Mouse (Mus musculus): ENCODE measurements around the gene Ifrd1. TPM values are rescaled to one million over a fixed set of nuclear protein-coding genes. Genes with fewer than 3 reads are reported as not detected.
A peak's percentile ranks its signal among the peaks of the same experiment; 100 is the strongest.

Ifrd1 gene
- polyA plus RNA-seq, 1 experiment from 2014 or later, result 171 TPM

DNA sequence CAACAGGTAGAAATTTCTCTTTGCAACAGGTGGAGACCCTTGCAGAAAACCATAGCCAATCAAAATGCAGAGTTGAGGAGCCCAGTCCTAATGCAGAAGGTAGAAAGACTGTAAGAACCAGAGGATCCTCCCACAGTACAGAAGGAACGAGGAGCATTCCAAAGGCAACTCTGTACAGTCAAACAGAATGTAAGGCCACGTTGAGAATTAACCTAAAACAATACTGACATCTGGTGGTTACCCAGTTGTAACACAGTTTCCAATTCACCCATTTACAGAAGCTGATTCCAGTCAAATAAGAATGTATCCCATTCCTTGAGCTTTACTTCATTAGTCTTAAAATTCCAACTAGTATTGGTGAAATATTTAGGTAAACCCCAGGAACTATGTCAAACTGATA is 83.7 kb downstream of the Ifrd1 start:
- H3K9ac ChIP-seq (ENCODE audit: low read length), result no peak overlapping the region
- 0 out of 2 replicates have a peak, but pooled peaks have one; percentile 16 for ATAC-seq (ENCODE audit: insufficient read depth, low FRiP score, low TSS enrichment)
- H3K27ac ChIP-seq (ENCODE audit: low read depth, low read length), result no peak overlapping the region
- no peaks in the 10 kb centered on the region for H3K4me1 ChIP-seq (ENCODE audit: control insufficient read depth, insufficient read depth, low read length)
- no peaks in the 10 kb centered on the region for H3K27me3 ChIP-seq (ENCODE audit: control insufficient read depth, insufficient read depth, low read length)
- DNase-seq (ENCODE audit: low spot score), result no peak
- no peaks in the 10 kb centered on the region for H3K9me3 ChIP-seq (ENCODE audit: control insufficient read depth, low read length)
- 14% methylated on average over 2 of the region's 2 CpGs for WGBS
- no peak overlapping the region for H3K4me3 ChIP-seq (ENCODE audit: low read depth, low read length)
- no peaks in the 10 kb centered on the region for H3K36me3 ChIP-seq (ENCODE audit: control insufficient read depth, insufficient read depth, low read length)
- H3K4me2 ChIP-seq (ENCODE audit: low read depth), result no peak overlapping the region

- Histone ChIP-seq H3K27ac (ENCODE audit: low read depth, low read length) (no peak overlapping the region), H3K4me3 (ENCODE audit: low read depth, low read length) (no peak overlapping the region), H3K4me2 (ENCODE audit: low read depth) (no peak overlapping the region), H3K27me3 (ENCODE audit: control insufficient read depth, insufficient read depth, low read length) (no peaks in the 10 kb centered on the region), H3K9me3 (ENCODE audit: control insufficient read depth, low read length) (no peaks in the 10 kb centered on the region), H3K4me1 (ENCODE audit: control insufficient read depth, insufficient read depth, low read length) (no peaks in the 10 kb centered on the region), H3K9ac (ENCODE audit: low read length) (no peak overlapping the region), H3K36me3 (ENCODE audit: control insufficient read depth, insufficient read depth, low read length) (no peaks in the 10 kb centered on the region)
- DNase-seq (ENCODE audit: low spot score), result no peak
- ATAC-seq (ENCODE audit: insufficient read depth, low FRiP score, low TSS enrichment), result no peak
- 86% methylated on average over 2 of the region's 2 CpGs for WGBS
Measured at GRCm38 (mm10) chr12:40160777-40161176, 87.5 kb downstream of the Ifrd1 start.

DNA sequence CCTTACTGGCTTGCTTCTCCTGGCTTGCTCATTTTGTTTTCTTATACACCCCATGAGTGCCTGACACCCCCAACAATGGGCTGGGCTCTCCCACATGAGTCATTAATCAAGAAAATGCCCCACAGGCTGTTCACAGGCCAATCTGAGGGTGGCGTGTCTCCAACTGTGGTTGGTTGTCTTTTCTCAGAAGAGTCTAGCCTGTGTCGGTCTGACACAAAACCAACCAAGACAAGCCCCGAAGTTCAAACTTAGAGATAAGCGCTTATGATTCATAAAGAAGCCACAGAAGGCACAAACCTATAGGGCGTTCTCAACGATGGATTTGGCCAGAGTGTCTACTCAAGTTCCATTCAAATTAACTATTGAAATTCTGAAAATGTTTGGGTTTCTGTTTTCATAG is 94.1 kb downstream of the Ifrd1 start:
- no peak overlapping the region for H3K27ac ChIP-seq (ENCODE audit: low read depth, low read length)
- no peaks in the 10 kb centered on the region for H3K9me3 ChIP-seq (ENCODE audit: control insufficient read depth, low read length)
- DNase-seq (ENCODE audit: low spot score), result no peak
- no peak overlapping the region for H3K4me2 ChIP-seq (ENCODE audit: low read depth)
- no peaks in the 10 kb centered on the region for H3K27me3 ChIP-seq (ENCODE audit: control insufficient read depth, insufficient read depth, low read length)
- ATAC-seq (ENCODE audit: insufficient read depth, low FRiP score, low TSS enrichment), result no peak
- H3K4me3 ChIP-seq (ENCODE audit: low read depth, low read length), result no peak overlapping the region
- no peaks in the 10 kb centered on the region for H3K36me3 ChIP-seq (ENCODE audit: control insufficient read depth, insufficient read depth, low read length)
- no peaks in the 10 kb centered on the region for H3K4me1 ChIP-seq (ENCODE audit: control insufficient read depth, insufficient read depth, low read length)
- 91% methylated on average over 6 of the region's 6 CpGs for WGBS
- no peak overlapping the region for H3K9ac ChIP-seq (ENCODE audit: low read length)

GRCm38 (mm10) chr12:40152353-40153069 is 95.8 kb downstream of the Ifrd1 start:
- no peak overlapping the region for H3K4me2 ChIP-seq (ENCODE audit: low read depth)
- ATAC-seq (ENCODE audit: insufficient read depth, low FRiP score, low TSS enrichment) (no peak), DNase-seq (ENCODE audit: low spot score) (no peak)
- 85% methylated on average over 8 of the region's 8 CpGs for WGBS
- no peaks in the 10 kb centered on the region for H3K9me3 ChIP-seq (ENCODE audit: control insufficient read depth, low read length)
- H3K4me3 ChIP-seq (ENCODE audit: low read depth, low read length), result no peak overlapping the region
- H3K27ac ChIP-seq (ENCODE audit: low read depth, low read length), result no peak overlapping the region
- no peaks in the 10 kb centered on the region for H3K36me3 ChIP-seq (ENCODE audit: control insufficient read depth, insufficient read depth, low read length)
- no peaks in the 10 kb centered on the region for H3K4me1 ChIP-seq (ENCODE audit: control insufficient read depth, insufficient read depth, low read length)
- H3K27me3 ChIP-seq (ENCODE audit: control insufficient read depth, insufficient read depth, low read length), result no peaks in the 10 kb centered on the region
- H3K9ac ChIP-seq (ENCODE audit: low read length), result no peak overlapping the region

MicroRNAs encoded within 50 kb of the gene (microRNA counts, 519-probe panel; counts per million panel counts)
- 171 counts per million, percentile 57 among the panel's probes with 10 or more counts for microRNA mmu-miR-1938

Small RNA genes lying within 50 kb of the gene (microRNA-seq; reads per million reads assigned to microRNA genes)
- gene Mir1938, result 0.78 reads per million

Other genes starting within 250 kb of the Ifrd1 start
- 109 and 117 TPM in 2 replicates for gene Arl4a, start 210.5 kb downstream of the Ifrd1 start, polyA plus RNA-seq (2014; fragmentation: Nextera tagmentation; extraction: Ambion mirVana)
- gene Scin, start 114.3 kb downstream of the Ifrd1 start, polyA plus RNA-seq (2014; fragmentation: Nextera tagmentation; extraction: Ambion mirVana), result 0.07 TPM in 1 of 2 replicates, not detected in the other
- gene Lsmem1, start 49.0 kb downstream of the Ifrd1 start, polyA plus RNA-seq (2014; fragmentation: Nextera tagmentation; extraction: Ambion mirVana), result 0.32 and 0.39 TPM in 2 replicates
- gene Zfp277, start 197.4 kb upstream of the Ifrd1 start, polyA plus RNA-seq (2014; fragmentation: Nextera tagmentation; extraction: Ambion mirVana), result 40.3 and 40.7 TPM in 2 replicates
- gene Dock4, start 197.4 kb upstream of the Ifrd1 start, polyA plus RNA-seq (2014; fragmentation: Nextera tagmentation; extraction: Ambion mirVana), result 16.4 and 19.6 TPM in 2 replicates